Mouse (Mus musculus) liver, postnatal 0 days (tissue): Measurements from ENCODE around the gene Tekt5.

Experiments
- CTCF ChIP-seq: sonication (generic); IDR thresholded peaks from 2 replicates; pipeline ENCODE4 v1.5.1; 2016; ENCODE audit warnings: antibody characterized with exemption, low read depth
- EP300 ChIP-seq: IDR thresholded peaks from 2 replicates; pipeline ENCODE4 v1.6.1; 2016; ENCODE audit warnings: antibody characterized with exemption, low read depth, mild to moderate bottlenecking

DNA sequence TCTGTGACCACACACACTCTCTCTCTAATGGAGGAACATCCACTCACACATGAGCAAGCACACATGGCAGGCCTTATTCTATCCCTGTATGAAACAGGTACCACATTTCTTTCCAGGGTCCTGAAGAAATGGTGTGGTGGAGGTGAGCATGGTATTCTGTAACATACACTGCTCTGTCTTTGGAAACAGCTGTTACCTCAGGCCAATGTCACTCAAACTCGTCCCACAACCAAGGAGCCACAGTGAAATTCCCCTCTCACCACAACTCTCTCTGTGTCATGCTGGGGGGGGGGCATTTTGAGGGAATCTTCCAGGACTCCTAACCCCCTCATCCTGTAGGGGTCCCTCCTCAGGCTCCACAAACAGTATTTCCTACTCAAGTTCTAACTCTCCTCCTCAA lies 36.6 kb upstream of the Tekt5 start:
- TF ChIP-seq CTCF = no peak
- no peak for TF ChIP-seq EP300
